Mouse (Mus musculus) liver, adult 2 months (tissue): ENCODE measurements around the gene Bcan. TPM values are rescaled to one million over a fixed set of nuclear protein-coding genes. Genes with fewer than 3 reads are reported as not detected.

Experiments used
- DNase-seq: peaks from one replicate; pipeline ENCODE4 v3.0.0-alpha.2; 2011; ENCODE audit warnings: low read depth, low spot score; ENCODE audit errors: extremely low read depth
- H3K27ac ChIP-seq: fragments of 200-500 bp; replicated peaks from 2 replicates; pipeline ENCODE4 v1.5.1; 2012; ENCODE audit warnings: low read depth, mild to moderate bottlenecking, control low read depth, inconsistent platforms, low read length; ENCODE audit not compliant: insufficient read depth
- H3K27me3 ChIP-seq: fragments of 200-500 bp; 2 replicates; pipeline ENCODE4 v1.6.1; 2012; ENCODE audit warnings: mild to moderate bottlenecking, moderate library complexity, low read length, inconsistent platforms; ENCODE audit not compliant: control insufficient read depth, insufficient read depth
- H3K36me3 ChIP-seq: fragments of 200-500 bp; 2 replicates; pipeline ENCODE4 v1.6.1; 2012; ENCODE audit warnings: low read length, inconsistent platforms; ENCODE audit not compliant: control insufficient read depth, insufficient read depth
- H3K4me1 ChIP-seq: fragments of 200-500 bp; 2 replicates; pipeline ENCODE4 v1.6.1; 2011; ENCODE audit warnings: low read length; ENCODE audit not compliant: control insufficient read depth, insufficient read depth
- H3K4me3 ChIP-seq: fragments of 200-500 bp; 2 replicates; pipeline ENCODE4 v1.5.1; 2011; ENCODE audit warnings: low read depth, mild to moderate bottlenecking, control low read depth, low read length, moderate library complexity; ENCODE audit not compliant: insufficient read depth
- H3K79me2 ChIP-seq: fragments of 200-500 bp; 2 replicates; pipeline ENCODE4 v1.6.1; 2012; ENCODE audit warnings: inconsistent platforms, mild to moderate bottlenecking, low read length, moderate library complexity; ENCODE audit not compliant: control insufficient read depth, insufficient read depth
- H3K9ac ChIP-seq: fragments of 200-500 bp; 2 replicates; pipeline ENCODE4 v1.6.1; 2012; ENCODE audit warnings: low read depth, mild to moderate bottlenecking, control low read depth, inconsistent platforms, low read length
- CTCF ChIP-seq: fragments of 200-500 bp; IDR thresholded peaks from 2 replicates; pipeline ENCODE4 v1.5.1; 2011; ENCODE audit warnings: low read depth, low read length, control low read depth
- POLR2A ChIP-seq: fragments of 200-500 bp; IDR thresholded peaks from 2 replicates; pipeline ENCODE4 v1.6.1; 2011; ENCODE audit warnings: low read length, control low read depth; ENCODE audit not compliant: insufficient read depth; ENCODE audit errors: extremely low read depth
- WGBS: fragments of 180-500 bp; shearing (Covaris S2); methylation state at CpG from one replicate; pipeline ENCODE4 v1.1.7; 2018; 5-methylcytosine and 5-hydroxymethylcytosine counted together
- polyA plus RNA-seq: library from polyadenylated mRNA; depleted of rRNA; stranded (reverse); fragments of >200 nt; gene quantifications from 2 replicates; pipeline ENCODE4 v1.2.3, GENCODE M21; 2012
- total RNA-seq: library from RNA; depleted of rRNA; stranded (reverse); fragments of >200 nt; gene quantifications from 2 replicates; pipeline ENCODE4 v1.2.3, GENCODE M21; 2014

The Bcan gene
- total and polyA plus RNA-seq, 2 experiments: not detected

DNA sequence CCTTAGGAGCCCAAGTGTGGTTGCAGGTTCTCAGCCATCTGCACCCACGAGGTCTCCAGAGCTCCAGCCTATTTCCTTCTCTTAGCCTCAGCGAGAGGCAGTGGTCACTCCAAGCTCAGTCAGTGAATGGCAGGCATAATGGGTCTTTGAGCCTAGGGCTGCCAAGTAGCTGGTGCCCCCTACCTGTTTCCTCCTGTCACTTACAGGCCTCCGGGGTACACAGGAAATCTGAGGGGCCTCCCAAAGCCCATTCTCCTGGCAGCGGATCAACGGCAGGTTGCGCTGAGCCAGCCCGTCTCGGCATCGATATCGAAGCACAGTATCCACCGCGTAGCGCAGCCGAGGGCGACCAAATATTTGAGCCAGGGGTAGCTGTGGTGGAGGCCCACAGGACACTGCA lies 12.0 kb downstream of the Bcan start:
- H3K9ac ChIP-seq: no peak overlapping the region
- 11% methylated on average over 15 of the region's 15 CpGs for WGBS
- H3K27me3 ChIP-seq: peaks cover 6% of the 10 kb centered on the region; the same call in 1 of the 2 replicates
- no peak for DNase-seq
- no peak overlapping the region for H3K27ac ChIP-seq
- no peak overlapping the region for H3K4me3 ChIP-seq
- no peaks in the 10 kb centered on the region for H3K79me2 ChIP-seq
- H3K36me3 ChIP-seq: no peaks in the 10 kb centered on the region
- TF ChIP-seq POLR2A (no peak), CTCF (no peak)
- H3K4me1 ChIP-seq: 0 out of 2 replicates have a peak, but pooled peaks cover 4% of the 10 kb centered on the region

DNA sequence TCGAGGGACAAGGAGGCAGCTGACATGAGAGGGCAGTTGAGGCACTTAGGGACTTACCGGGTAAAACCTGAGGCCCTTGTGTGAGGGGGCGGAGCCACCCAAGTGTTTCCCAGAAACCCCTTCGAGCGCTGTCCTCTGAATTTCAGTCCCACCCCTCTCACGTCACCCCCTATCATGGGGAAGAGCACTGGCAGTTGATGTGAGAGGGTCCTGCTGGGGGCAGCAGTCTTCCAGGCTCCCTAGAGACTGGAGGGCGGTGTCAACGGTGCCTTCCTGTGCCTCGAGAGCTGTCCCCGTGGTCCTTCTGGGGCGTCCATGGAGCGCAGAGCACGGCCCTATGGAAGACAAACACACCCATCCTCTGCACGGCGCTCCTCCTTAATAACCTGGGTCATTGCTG lies 12.4 kb downstream of the Bcan start:
- peak overlapping the region; percentile 8; the same call in 1 of the 2 replicates for H3K4me3 ChIP-seq
- no peak overlapping the region for H3K9ac ChIP-seq
- no peaks in the 10 kb centered on the region for H3K36me3 ChIP-seq
- 4% methylated on average over 15 of the region's 15 CpGs for WGBS
- H3K4me1 ChIP-seq: peaks cover 7% of the 10 kb centered on the region; the same call in 1 of the 2 replicates
- DNase-seq: no peak
- H3K27me3 ChIP-seq: peaks cover 6% of the 10 kb centered on the region; the same call in 1 of the 2 replicates
- no peak overlapping the region for H3K27ac ChIP-seq
- TF ChIP-seq CTCF (no peak), POLR2A (no peak)
- no peaks in the 10 kb centered on the region for H3K79me2 ChIP-seq

DNA sequence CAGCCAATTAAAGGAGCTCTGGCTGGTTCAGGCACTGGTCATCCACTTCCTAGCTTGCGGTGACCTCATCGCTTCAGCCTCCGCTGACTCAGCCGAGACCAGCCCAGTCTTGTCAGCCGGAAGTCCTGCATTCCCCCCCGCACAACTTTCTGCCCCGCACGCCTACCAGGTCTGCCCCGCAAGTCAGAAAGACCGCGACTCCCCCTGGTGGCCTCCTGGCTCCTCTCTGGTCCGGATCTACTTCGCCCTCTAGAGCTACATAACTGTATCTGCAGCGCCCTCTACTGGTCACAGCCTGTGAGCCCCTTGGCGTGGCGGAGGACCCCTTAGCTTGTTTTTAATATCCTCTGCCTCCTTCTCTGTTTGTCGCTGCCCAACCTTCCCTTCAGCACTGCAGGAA lies 13.2 kb downstream of the Bcan start:
- Histone ChIP-seq H3K27ac (no peak overlapping the region), H3K4me3 (peak overlapping the region; percentile 44; the same call in 1 of the 2 replicates), H3K27me3 (peaks cover 6% of the 10 kb centered on the region; the same call in 1 of the 2 replicates), H3K79me2 (no peaks in the 10 kb centered on the region), H3K9ac (no peak overlapping the region), H3K36me3 (no peaks in the 10 kb centered on the region), H3K4me1 (peaks cover 7% of the 10 kb centered on the region; the same call in 1 of the 2 replicates)
- TF ChIP-seq POLR2A (no peak), CTCF (peak; percentile 96)
- WGBS: under 1% methylated on average over 17 of the region's 17 CpGs
- peak; percentile 67 for DNase-seq

DNA sequence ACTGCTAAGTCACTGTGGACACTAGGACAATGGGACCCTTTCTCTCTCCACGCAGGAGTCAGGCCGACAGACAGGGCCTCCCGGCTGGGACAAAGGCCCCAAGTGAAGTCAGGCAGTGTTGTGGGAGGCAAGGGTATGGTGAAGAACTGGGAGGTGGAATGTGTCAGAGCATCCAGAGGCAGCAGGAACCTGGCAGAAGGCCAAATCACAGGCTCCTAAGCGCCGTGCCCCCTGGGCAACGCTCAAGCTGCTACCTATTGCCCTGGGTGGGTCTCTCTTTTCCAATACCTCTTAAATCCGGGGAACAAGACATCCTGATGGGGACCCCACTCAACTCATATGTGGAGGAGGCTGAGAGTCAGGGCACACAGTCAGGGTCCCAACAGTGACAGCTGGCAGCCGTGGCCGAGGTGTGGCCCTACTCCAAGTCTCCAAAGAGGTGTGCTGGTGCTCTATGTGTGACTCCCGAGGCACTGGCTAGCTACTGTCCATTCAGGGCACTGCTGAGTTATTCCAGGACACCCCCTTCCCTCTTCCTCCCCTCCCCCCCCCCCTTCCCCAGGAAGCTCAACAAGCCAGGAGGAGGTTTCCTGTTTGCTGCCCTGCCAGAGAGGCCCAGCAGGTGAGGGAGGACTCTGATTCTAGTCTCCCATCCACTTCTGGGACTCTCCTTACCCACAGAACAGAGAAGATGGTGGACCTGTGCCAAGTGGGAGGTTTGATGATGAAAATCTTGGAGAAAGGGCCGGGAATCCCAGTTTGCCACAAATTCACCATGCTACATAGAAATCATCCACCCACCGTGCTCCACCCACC lies 14.3 kb downstream of the Bcan start:
- H3K9ac ChIP-seq: no peak overlapping the region
- peaks cover 6% of the 10 kb centered on the region; the same call in 1 of the 2 replicates for H3K27me3 ChIP-seq
- no peak for DNase-seq
- 50% methylated on average over 12 of the region's 12 CpGs for WGBS
- H3K79me2 ChIP-seq: no peaks in the 10 kb centered on the region
- TF ChIP-seq POLR2A (no peak), CTCF (no peak)
- no peak overlapping the region for H3K4me3 ChIP-seq
- no peaks in the 10 kb centered on the region for H3K36me3 ChIP-seq
- H3K4me1 ChIP-seq: peaks cover 12% of the 10 kb centered on the region; the same call in 1 of the 2 replicates
- peak overlapping the region; percentile 28; the same call in 1 of the 2 replicates for H3K27ac ChIP-seq

DNA sequence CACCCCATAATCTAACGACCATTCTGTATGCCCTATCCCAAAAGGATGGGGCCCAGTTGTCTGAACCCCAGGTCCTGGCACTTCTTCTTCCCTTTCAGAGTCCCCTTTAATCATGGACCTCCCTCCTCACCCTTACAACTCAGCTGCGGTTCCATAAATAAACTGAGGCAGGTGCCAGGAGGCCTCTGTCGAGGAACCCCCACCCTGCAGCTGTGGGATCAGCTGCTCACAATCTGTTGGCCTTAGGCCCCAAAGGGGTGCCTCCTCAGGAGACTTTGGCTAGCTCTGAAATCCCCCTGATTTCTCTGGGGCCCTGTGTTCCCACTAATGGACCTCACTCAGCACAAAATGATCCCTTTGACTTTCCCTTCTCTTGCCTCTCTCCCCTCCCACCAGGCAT lies 15.9 kb downstream of the Bcan start:
- no peak overlapping the region for H3K9ac ChIP-seq
- no peak for DNase-seq
- H3K27ac ChIP-seq: no peak overlapping the region
- no peak overlapping the region for H3K4me3 ChIP-seq
- no peaks in the 10 kb centered on the region; the same call in 1 of the 2 replicates for H3K27me3 ChIP-seq
- H3K79me2 ChIP-seq: no peaks in the 10 kb centered on the region
- H3K36me3 ChIP-seq: no peaks in the 10 kb centered on the region
- H3K4me1 ChIP-seq: peaks cover 12% of the 10 kb centered on the region; the same call in 1 of the 2 replicates
- 66% methylated on average over 3 of the region's 3 CpGs for WGBS
- TF ChIP-seq POLR2A: no peak
- no peak for TF ChIP-seq CTCF
